Mouse (Mus musculus) hindbrain, embryonic 15.5 days (tissue): ENCODE measurements around the gene Rab3b. TPM values are rescaled to one million over a fixed set of nuclear protein-coding genes. Genes with fewer than 3 reads are reported as not detected.

Experiments used
- ATAC-seq: fragments of 200-750 bp; cut with Nextera tagmentation; 2 replicates; pipeline ENCODE4 v1.8.0; 2017; ENCODE audit warnings: low read depth, moderate number of reproducible peaks, moderate TSS enrichment; ENCODE audit not compliant: low FRiP score
- H3K27ac ChIP-seq: fragments of 300-500 bp; sonication (generic); replicated peaks from 2 replicates; pipeline ENCODE4 v1.5.1; 2015; ENCODE audit warnings: mild to moderate bottlenecking, inconsistent platforms
- H3K27me3 ChIP-seq: fragments of 300-500 bp; sonication (generic); 2 replicates; pipeline ENCODE4 v1.6.1; 2015; ENCODE audit warnings: control low read depth, inconsistent platforms
- H3K36me3 ChIP-seq: fragments of 300-500 bp; sonication (generic); 2 replicates; pipeline ENCODE4 v1.6.1; 2015; ENCODE audit warnings: control low read depth, inconsistent platforms
- H3K4me1 ChIP-seq: fragments of 300-500 bp; sonication (generic); replicated peaks from 2 replicates; pipeline ENCODE4 v1.6.1; 2015; ENCODE audit warnings: control low read depth, inconsistent platforms
- H3K4me2 ChIP-seq: fragments of 300-500 bp; sonication (generic); 2 replicates; pipeline ENCODE4 v1.6.1; 2015; ENCODE audit warnings: moderate library complexity, mild to moderate bottlenecking, inconsistent platforms
- H3K4me3 ChIP-seq: fragments of 300-500 bp; sonication (generic); 2 replicates; pipeline ENCODE4 v1.5.1; 2015; ENCODE audit warnings: mild to moderate bottlenecking, inconsistent platforms
- H3K9ac ChIP-seq: fragments of 300-500 bp; sonication (generic); 2 replicates; pipeline ENCODE4 v1.6.1; 2015; ENCODE audit warnings: inconsistent platforms
- H3K9me3 ChIP-seq: fragments of 300-500 bp; sonication (generic); 2 replicates; pipeline ENCODE4 v1.6.1; 2016; ENCODE audit warnings: control low read depth, inconsistent platforms
- WGBS: fragments of 180-500 bp; shearing (Covaris S2); methylation state at CpG from one replicate; pipeline ENCODE4 v1.1.7; 2015; 5-methylcytosine and 5-hydroxymethylcytosine counted together
- polyA plus RNA-seq: library from polyadenylated mRNA; unstranded; fragments of >200 nt; fragmentation: Nextera tagmentation; extraction: Ambion mirVana; gene quantifications from 2 replicates; pipeline ENCODE4 v1.2.1, GENCODE M21; 2015

Gene Rab3b
- polyA plus RNA-seq, 1 experiment from 2014 or later, result 193 TPM

DNA sequence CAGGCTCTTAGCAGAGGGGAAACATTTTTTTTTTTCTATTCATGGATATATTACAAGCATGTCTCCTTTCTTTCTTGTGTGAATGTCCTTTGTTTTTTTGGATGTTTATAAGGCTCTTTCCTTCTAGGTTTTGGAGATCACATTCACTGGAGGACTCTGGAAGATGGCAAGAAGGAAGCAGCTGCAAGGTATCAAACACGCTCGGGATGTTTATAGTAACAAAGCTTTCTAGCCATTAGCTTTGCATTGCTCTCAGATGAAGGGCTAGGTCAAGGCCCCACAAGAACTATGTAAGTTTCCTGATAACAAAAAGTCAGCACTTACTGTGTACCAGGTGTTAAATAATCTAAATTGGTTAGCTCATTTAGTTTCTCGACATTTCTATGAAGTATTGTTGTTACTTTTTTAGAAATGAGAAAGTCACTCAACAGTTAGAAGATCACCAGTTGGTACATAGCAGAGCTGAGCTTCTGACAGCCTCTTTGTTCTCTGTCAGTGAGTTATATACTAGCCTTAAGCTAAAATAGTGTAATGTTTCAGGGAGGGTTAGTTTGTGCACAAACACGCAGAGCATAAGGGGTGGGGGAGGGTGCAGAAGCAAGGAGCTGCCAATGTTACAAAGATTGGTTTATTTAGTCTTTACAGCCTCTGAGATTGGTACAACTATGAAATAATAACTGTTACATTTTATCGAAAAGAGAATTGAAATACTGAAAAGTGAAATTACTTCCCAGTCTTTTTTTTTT lies 32.9 kb upstream of the Rab3b start:
- WGBS, result 93% methylated on average over 5 of the region's 5 CpGs
- H3K27me3 ChIP-seq, result no peaks in the 10 kb centered on the region
- no peaks in the 10 kb centered on the region for H3K9me3 ChIP-seq
- H3K36me3 ChIP-seq, result peaks cover 6% of the 10 kb centered on the region
- H3K27ac ChIP-seq, result no peak overlapping the region
- H3K4me3 ChIP-seq, result no peak overlapping the region
- H3K4me1 ChIP-seq, result peaks cover 27% of the 10 kb centered on the region
- no peak for ATAC-seq
- no peak overlapping the region for H3K9ac ChIP-seq
- no peak overlapping the region for H3K4me2 ChIP-seq

DNA sequence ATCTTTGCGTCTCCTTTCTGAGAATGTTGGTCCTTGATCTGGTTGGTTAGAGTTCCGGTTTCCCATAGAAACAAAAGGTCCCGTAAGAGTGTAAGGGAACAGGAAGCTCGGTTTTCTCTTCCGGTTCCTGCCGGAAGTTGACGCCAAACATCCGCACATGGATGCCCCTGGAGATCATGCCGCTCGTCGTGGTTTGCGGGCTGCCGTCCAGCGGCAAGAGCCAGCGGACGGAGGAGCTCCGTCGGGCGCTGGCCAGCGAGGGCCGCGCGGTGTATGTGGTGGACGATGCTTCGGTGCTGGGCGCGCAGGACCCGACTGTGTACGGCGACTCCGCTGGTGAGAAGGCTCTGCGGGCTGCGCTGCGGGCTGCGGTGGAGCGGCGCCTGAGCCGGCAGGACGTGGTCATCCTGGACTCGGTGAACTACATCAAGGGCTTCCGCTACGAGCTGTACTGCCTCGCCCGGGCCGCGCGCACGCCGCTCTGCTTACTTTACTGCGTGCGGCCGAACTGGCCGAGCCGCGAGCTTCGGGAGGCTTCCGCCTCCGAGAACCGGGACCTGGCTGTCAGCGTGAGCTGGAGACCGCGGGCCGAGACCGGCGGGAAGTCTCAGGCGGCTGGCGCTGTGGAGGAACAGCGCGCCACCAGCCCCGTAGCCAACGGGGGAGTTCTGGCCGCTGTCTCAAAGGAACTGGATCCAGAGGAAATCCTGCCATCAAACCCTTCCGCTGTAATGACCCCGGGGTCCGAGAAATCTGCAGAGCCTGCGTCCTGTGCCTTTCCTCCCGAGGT lies 31.0 kb upstream of the Rab3b start, which contains the start of gene Kti12:
Kti12 (plus strand) TSS at position 71 of the 790 bp plus-strand sequence.
- Histone ChIP-seq H3K27ac (peak within 1 kb of the TSS; percentile 84), H3K9me3 (no peaks in the 10 kb centered on the region), H3K4me1 (peaks cover 32% of the 10 kb centered on the region), H3K36me3 (peaks cover 10% of the 10 kb centered on the region), H3K4me3 (peak within 1 kb of the TSS; percentile 85), H3K9ac (peak within 1 kb of the TSS; percentile 84), H3K27me3 (no peaks in the 10 kb centered on the region), H3K4me2 (peak within 1 kb of the TSS; percentile 97)
- WGBS, result under 1% methylated on average over 76 of the region's 77 CpGs
- peak; percentile 91 for ATAC-seq

DNA sequence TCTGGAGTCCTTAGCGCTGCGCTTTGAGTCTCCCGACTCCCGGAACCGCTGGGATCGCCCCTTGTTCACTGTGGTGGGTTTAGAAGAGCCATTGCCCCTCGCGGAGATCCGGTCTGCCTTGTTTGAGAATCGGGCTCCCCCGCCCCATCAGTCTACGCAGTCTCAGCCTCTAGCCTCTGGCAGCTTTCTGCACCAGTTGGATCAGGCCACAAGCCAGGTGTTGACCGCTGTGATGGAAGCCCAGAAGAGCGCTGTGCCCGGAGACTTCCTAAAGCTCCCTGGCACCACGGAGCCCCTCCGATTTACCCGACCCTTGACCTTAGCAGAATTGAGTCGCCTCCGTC lies 30.4 kb upstream of the Rab3b start, which contains the start of gene A730015C16Rik:
A730015C16Rik (minus strand) TSS at position 115 of the 344 bp plus-strand sequence.
- H3K27me3 ChIP-seq, result no peaks in the 10 kb centered on the region
- 9% methylated on average over 20 of the region's 20 CpGs for WGBS
- H3K9ac ChIP-seq, result peak within 1 kb of the TSS; percentile 84

DNA sequence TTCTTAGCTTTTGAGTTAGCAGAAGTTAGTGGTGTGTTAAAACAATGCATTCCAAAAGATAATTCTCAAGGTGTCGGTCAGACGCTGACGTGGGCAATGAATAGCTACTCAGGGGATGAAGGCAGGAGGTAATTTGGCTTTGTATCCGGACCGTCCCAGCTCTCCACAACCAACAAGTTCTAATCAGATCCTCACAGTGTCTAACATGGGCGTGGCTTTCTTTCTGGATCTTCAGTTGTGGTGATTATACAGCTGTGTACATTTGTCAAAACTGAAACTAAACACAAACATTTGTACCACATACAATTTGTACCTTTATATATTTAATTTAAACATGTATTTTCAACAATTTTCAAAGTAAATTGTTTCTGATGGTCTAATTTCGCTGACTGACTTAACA lies 12.1 kb upstream of the Rab3b start:
- peaks cover 11% of the 10 kb centered on the region; the same call in 1 of the 2 replicates for H3K36me3 ChIP-seq
- H3K4me2 ChIP-seq, result no peak overlapping the region
- WGBS, result 84% methylated on average over 7 of the region's 7 CpGs
- no peaks in the 10 kb centered on the region for H3K4me1 ChIP-seq
- H3K4me3 ChIP-seq, result no peak overlapping the region
- ATAC-seq, result no peak
- H3K27me3 ChIP-seq, result no peaks in the 10 kb centered on the region
- no peak overlapping the region for H3K9ac ChIP-seq
- no peaks in the 10 kb centered on the region for H3K9me3 ChIP-seq
- no peak overlapping the region for H3K27ac ChIP-seq

More for the DNA sequence above, 30.4 kb upstream of the Rab3b start, which contains the start of gene A730015C16Rik:
- H3K9me3 ChIP-seq, result no peaks in the 10 kb centered on the region
- peak within 1 kb of the TSS; percentile 85 for H3K4me3 ChIP-seq
- peak within 1 kb of the TSS; percentile 84 for H3K27ac ChIP-seq
- peak within 1 kb of the TSS; percentile 97 for H3K4me2 ChIP-seq
- peak; percentile 29; the same call in 1 of the 2 replicates for ATAC-seq
- peaks cover 15% of the 10 kb centered on the region for H3K36me3 ChIP-seq
- H3K4me1 ChIP-seq, result peaks cover 32% of the 10 kb centered on the region

DNA sequence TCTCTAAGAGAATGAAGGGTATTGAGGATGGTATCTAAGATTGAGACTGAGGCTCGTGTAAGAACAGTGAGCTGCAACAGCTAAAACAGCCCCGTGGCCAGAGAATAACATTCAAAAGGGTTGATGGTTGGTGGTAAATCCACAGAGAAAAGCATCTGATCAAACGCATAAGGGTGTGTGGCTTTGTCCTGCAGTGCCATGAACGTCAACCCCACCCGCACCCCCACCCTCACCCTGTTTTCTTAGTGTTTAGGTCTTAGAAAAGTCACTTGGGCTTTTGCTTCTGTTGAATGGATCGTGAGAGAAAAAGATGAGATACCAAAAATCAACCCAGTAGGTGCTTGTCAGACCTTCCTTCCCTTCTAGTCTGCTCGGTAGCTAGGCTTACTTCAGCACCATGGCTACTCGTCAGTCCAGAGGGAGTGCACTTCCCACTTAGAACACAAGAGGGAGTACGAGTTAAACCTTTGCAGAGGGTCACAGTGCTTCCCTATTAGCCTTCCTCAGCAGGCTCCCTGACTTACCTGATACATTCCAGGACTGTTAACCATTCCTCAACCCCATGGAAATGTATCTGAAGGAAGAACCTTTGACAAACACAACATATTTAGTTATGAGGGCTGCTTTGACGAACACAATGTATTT lies 9.0 kb upstream of the Rab3b start:
- Histone ChIP-seq H3K4me1 (no peaks in the 10 kb centered on the region), H3K4me2 (no peak overlapping the region), H3K27me3 (no peaks in the 10 kb centered on the region), H3K36me3 (no peaks in the 10 kb centered on the region), H3K4me3 (no peak overlapping the region), H3K9ac (no peak overlapping the region), H3K9me3 (no peaks in the 10 kb centered on the region), H3K27ac (no peak overlapping the region)
- peak; percentile 92 for ATAC-seq
- 39% methylated on average over 10 of the region's 10 CpGs for WGBS

DNA sequence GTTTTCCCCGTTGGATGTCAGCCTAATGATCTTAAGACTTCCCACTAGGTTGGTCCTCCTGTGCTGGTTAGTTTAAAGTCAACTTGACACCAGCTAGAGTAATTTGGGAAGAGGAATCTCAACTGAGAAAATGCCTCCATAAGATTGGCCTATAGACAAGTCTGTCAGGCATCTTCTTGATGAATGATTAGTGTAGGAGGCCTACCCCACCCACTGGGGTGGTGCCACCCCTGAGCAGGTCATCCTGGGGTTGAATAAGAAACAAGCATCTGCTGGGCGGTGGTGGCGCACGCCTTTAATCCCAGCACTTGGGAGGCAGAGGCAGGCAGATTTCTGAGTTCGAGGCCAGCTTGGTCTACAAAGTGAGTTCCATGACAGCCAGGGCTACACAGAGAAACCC lies 5.1 kb upstream of the Rab3b start:
- no peak for ATAC-seq
- Histone ChIP-seq H3K4me1 (0 out of 2 replicates have a peak, but pooled peaks cover 3% of the 10 kb centered on the region), H3K9me3 (no peaks in the 10 kb centered on the region), H3K36me3 (no peaks in the 10 kb centered on the region), H3K27ac (no peak overlapping the region), H3K4me3 (no peak overlapping the region), H3K9ac (no peak overlapping the region), H3K4me2 (no peak overlapping the region), H3K27me3 (no peaks in the 10 kb centered on the region)
- WGBS, result 88% methylated on average over 5 of the region's 5 CpGs

DNA sequence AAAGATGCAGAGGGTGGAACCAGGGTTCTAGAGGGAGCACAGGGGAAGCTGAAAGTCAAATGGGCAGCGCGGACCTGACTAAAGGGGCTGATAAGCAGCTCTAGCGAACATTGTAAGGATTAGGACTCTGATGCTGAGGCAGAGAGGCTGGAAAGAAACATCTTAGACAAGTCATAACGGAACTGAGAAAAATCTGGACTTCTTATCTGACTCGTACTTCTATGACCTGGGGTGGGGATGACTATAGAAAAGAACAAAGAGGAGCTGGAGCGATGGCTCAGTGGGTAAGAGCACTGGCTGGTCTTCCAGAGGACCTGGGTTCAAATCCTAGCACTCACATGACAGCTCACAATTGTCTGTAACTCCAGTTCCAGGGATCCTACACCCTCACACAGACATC lies 962 bp upstream of the Rab3b start:
- peaks cover 13% of the 10 kb centered on the region; the same call in 1 of the 2 replicates for H3K4me1 ChIP-seq

DNA sequence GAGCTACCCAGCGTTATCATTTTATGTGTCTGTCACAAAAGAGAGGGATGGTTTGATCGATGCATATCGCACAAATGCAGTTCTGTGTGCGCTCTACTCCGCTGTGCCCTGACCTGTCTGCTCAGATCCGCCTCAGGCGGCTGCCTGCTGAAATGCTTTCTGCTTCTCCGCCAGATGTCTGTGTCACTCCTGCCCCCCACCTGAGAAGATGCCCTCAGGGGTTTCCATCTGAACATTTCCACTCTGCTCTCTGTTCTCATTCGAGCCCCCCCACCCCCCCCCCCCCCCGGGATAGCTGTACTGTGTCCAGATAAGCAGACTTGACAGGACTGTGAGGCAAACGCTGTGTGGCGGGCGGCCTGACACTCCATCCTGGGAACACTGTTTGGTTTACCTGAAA lies 5.0 kb downstream of the Rab3b start:
- Histone ChIP-seq H3K27ac (no peak overlapping the region), H3K9me3 (no peaks in the 10 kb centered on the region), H3K36me3 (no peaks in the 10 kb centered on the region), H3K4me2 (no peak overlapping the region), H3K9ac (no peak overlapping the region), H3K27me3 (no peaks in the 10 kb centered on the region), H3K4me1 (peaks cover 10% of the 10 kb centered on the region), H3K4me3 (no peak overlapping the region)
- 53% methylated on average over 13 of the region's 13 CpGs for WGBS
- ATAC-seq, result no peak

More for the DNA sequence above, 962 bp upstream of the Rab3b start:
- no peaks in the 10 kb centered on the region for H3K9me3 ChIP-seq
- H3K27ac ChIP-seq, result no peak overlapping the region
- no peak overlapping the region for H3K4me2 ChIP-seq
- H3K36me3 ChIP-seq, result no peaks in the 10 kb centered on the region
- H3K27me3 ChIP-seq, result no peaks in the 10 kb centered on the region
- ATAC-seq, result no peak
- WGBS, result 81% methylated on average over 6 of the region's 6 CpGs
- no peak overlapping the region for H3K9ac ChIP-seq
- H3K4me3 ChIP-seq, result no peak overlapping the region

DNA sequence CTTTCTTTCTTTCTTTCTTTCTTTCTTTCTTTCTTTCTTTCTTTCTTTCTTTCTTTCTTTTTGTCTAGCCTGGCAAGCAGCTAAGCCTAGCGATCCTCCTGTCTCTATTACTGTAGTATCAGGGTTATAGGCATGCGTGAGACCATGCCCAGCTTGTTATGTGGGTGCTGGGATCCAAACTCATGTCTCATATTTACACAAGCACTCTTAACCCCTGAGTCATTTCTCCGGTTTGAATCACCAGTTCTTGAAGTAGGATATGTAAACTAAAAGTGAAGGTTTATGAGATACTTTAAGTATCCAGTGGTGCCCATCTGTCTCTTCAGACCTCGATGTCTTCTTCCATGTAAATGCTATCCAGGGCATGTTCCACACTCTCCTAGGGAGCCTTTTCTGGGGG lies 8.6 kb downstream of the Rab3b start:
- 91% methylated on average over 4 of the region's 4 CpGs for WGBS
- Histone ChIP-seq H3K36me3 (no peaks in the 10 kb centered on the region), H3K4me3 (no peak overlapping the region), H3K4me1 (no peaks in the 10 kb centered on the region; the same call in 1 of the 2 replicates), H3K27me3 (no peaks in the 10 kb centered on the region), H3K9me3 (no peaks in the 10 kb centered on the region), H3K4me2 (no peak overlapping the region), H3K27ac (no peak overlapping the region), H3K9ac (no peak overlapping the region)
- ATAC-seq, result no peak

DNA sequence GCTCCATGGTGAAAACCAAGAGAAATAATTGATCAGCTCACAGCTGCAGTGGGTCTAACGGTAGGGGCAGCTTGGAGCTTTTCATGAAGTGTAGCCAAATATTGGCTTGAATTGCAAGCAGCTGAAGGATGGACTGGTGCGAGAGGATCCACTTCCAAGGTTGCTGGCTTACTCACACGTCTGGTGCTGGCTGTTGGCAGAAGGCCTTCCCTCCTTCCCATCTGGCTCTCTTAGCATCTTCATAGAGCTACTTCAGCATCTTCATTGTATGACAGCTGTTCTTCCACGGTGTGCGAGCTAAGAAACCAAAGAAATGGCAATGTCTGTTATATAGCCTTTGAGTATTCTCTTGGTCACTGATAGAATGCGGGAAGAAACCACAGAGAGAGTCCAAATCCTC lies 12.0 kb downstream of the Rab3b start:
- no peak overlapping the region for H3K9ac ChIP-seq
- H3K4me3 ChIP-seq, result no peak overlapping the region
- 80% methylated on average over 6 of the region's 6 CpGs for WGBS
- H3K9me3 ChIP-seq, result no peaks in the 10 kb centered on the region
- H3K4me1 ChIP-seq, result no peaks in the 10 kb centered on the region
- no peak overlapping the region for H3K4me2 ChIP-seq
- H3K27ac ChIP-seq, result no peak overlapping the region
- no peak for ATAC-seq
- H3K27me3 ChIP-seq, result no peaks in the 10 kb centered on the region
- H3K36me3 ChIP-seq, result no peaks in the 10 kb centered on the region

DNA sequence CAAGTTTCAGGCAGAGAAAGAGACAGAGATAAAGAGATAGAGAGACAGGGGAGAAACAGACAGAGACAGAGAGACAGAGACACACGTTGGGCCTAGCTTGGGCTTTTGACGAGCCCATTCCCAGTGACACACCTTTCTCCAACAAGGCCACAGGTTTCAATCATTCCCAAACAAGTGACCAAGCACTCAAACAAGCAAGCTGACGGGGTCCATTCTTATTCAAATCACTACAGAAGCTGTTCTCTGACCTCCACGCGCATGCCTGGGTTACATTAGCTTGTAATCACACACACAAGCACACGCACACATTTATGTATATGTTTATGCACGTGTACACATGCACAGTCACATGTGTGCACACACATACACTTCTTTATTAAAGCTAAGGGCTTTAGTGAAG lies 21.6 kb downstream of the Rab3b start:
- no peaks in the 10 kb centered on the region for H3K4me1 ChIP-seq
- H3K4me3 ChIP-seq, result no peak overlapping the region
- no peak overlapping the region for H3K4me2 ChIP-seq
- no peak overlapping the region for H3K27ac ChIP-seq
- H3K27me3 ChIP-seq, result no peaks in the 10 kb centered on the region
- ATAC-seq, result no peak
- 59% methylated on average over 7 of the region's 7 CpGs for WGBS
- H3K9ac ChIP-seq, result no peak overlapping the region
- H3K9me3 ChIP-seq, result no peaks in the 10 kb centered on the region
- H3K36me3 ChIP-seq, result no peaks in the 10 kb centered on the region

DNA sequence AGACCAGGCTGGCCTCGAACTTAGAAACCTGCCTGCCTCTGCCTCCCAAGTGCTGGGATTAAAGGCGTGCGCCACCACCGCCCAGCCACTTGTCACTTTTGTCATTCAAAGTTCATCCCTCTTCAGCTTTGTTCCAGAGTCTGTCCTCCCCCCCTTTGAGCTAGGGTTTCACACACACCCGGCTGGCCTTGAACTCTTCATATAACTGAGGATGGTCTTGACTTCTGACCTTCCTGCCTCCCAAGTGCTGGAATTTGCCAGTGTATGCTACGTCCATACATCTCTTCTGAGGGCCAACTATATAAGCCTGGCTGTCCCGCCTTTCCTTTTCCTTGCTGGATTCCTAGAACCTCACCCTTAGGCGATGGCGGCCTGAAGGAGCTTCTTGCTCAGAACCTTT lies 24.0 kb downstream of the Rab3b start:
- H3K4me2 ChIP-seq, result no peak overlapping the region
- H3K4me3 ChIP-seq, result no peak overlapping the region
- no peak for ATAC-seq
- H3K9ac ChIP-seq, result no peak overlapping the region
- H3K27ac ChIP-seq, result no peak overlapping the region
- H3K4me1 ChIP-seq, result 0 out of 2 replicates have a peak, but pooled peaks cover 5% of the 10 kb centered on the region
- no peaks in the 10 kb centered on the region for H3K36me3 ChIP-seq
- no peaks in the 10 kb centered on the region for H3K9me3 ChIP-seq
- no peaks in the 10 kb centered on the region for H3K27me3 ChIP-seq
- 92% methylated on average over 9 of the region's 9 CpGs for WGBS
